Mouse (Mus musculus): ENCODE results near the gene Crybb1. TPM values are rescaled to one million over a fixed set of nuclear protein-coding genes. Genes with fewer than 3 reads are reported as not detected.

The Crybb1 gene
- polyA plus RNA-seq, 1 experiment from 2014 or later: 0.45 TPM

GRCm38 (mm10) chr5:112288193-112289141 lies 32.9 kb downstream of the Crybb1 start:
- H3K4me3 ChIP-seq (ENCODE audit: low read depth, low read length): no peak overlapping the region
- DNase-seq (ENCODE audit: low spot score): no peak
- no peak overlapping the region for H3K27ac ChIP-seq (ENCODE audit: low read depth, low read length)
- ATAC-seq (replicated peaks; ENCODE audit: low FRiP score): no peak
- H3K27me3 ChIP-seq (replicated peaks; ENCODE audit: control insufficient read depth, insufficient read depth, low read length): no peaks in the 10 kb centered on the region
- H3K4me2 ChIP-seq: no peak overlapping the region
- 73% methylated on average over 9 of the region's 9 CpGs for WGBS
- H3K9me3 ChIP-seq (ENCODE audit: control insufficient read depth, low read length): no peaks in the 10 kb centered on the region
- H3K9ac ChIP-seq (ENCODE audit: low read depth, low read length): no peak overlapping the region
- no peaks in the 10 kb centered on the region; the same call in 1 of the 2 replicates for H3K36me3 ChIP-seq (ENCODE audit: control insufficient read depth, insufficient read depth, low read length)
- H3K4me1 ChIP-seq (replicated peaks; ENCODE audit: control insufficient read depth, insufficient read depth, low read length): peaks cover 53% of the 10 kb centered on the region

- Histone ChIP-seq H3K4me2 (no peak overlapping the region), H3K27me3 (replicated peaks; ENCODE audit: control insufficient read depth, insufficient read depth, low read length) (no peaks in the 10 kb centered on the region), H3K9me3 (ENCODE audit: control insufficient read depth, low read length) (no peaks in the 10 kb centered on the region), H3K4me3 (ENCODE audit: low read depth, low read length) (no peak overlapping the region), H3K4me1 (replicated peaks; ENCODE audit: control insufficient read depth, insufficient read depth, low read length) (peaks cover 53% of the 10 kb centered on the region), H3K36me3 (ENCODE audit: control insufficient read depth, insufficient read depth, low read length) (no peaks in the 10 kb centered on the region; the same call in 1 of the 2 replicates), H3K27ac (ENCODE audit: low read depth, low read length) (no peak overlapping the region), H3K9ac (ENCODE audit: low read depth, low read length) (no peak overlapping the region)
- ATAC-seq (replicated peaks; ENCODE audit: low FRiP score): no peak
- 83% methylated on average over 8 of the region's 8 CpGs for WGBS
- DNase-seq (ENCODE audit: low spot score): no peak
Measured at GRCm38 (mm10) chr5:112289236-112289635, 33.6 kb downstream of the Crybb1 start.

- no peak overlapping the region for H3K27ac ChIP-seq (ENCODE audit: low read depth, low read length)
- DNase-seq (ENCODE audit: low spot score): no peak
- H3K36me3 ChIP-seq (ENCODE audit: control insufficient read depth, insufficient read depth, low read length): no peaks in the 10 kb centered on the region; the same call in 1 of the 2 replicates
- ATAC-seq (replicated peaks; ENCODE audit: low FRiP score): no peak
- 81% methylated on average over 16 of the region's 16 CpGs for WGBS
- no peak overlapping the region for H3K4me3 ChIP-seq (ENCODE audit: low read depth, low read length)
- H3K27me3 ChIP-seq (replicated peaks; ENCODE audit: control insufficient read depth, insufficient read depth, low read length): no peaks in the 10 kb centered on the region
- no peaks in the 10 kb centered on the region for H3K9me3 ChIP-seq (ENCODE audit: control insufficient read depth, low read length)
- no peak overlapping the region for H3K4me2 ChIP-seq
- H3K4me1 ChIP-seq (replicated peaks; ENCODE audit: control insufficient read depth, insufficient read depth, low read length): peaks cover 56% of the 10 kb centered on the region
- no peak overlapping the region for H3K9ac ChIP-seq (ENCODE audit: low read depth, low read length)
Measured at GRCm38 (mm10) chr5:112289819-112290535, 34.4 kb downstream of the Crybb1 start.

GRCm38 (mm10) chr5:112290536-112290880 lies 34.9 kb downstream of the Crybb1 start:
- H3K36me3 ChIP-seq (ENCODE audit: control insufficient read depth, insufficient read depth, low read length): no peaks in the 10 kb centered on the region; the same call in 1 of the 2 replicates

GRCm38 (mm10) chr5:112291866-112292265 lies 36.3 kb downstream of the Crybb1 start:
- DNase-seq (ENCODE audit: low spot score) (no peak), ATAC-seq (replicated peaks; ENCODE audit: low FRiP score) (no peak)
- WGBS: 87% methylated on average over 5 of the region's 5 CpGs
- H3K27me3 ChIP-seq (replicated peaks; ENCODE audit: control insufficient read depth, insufficient read depth, low read length): no peaks in the 10 kb centered on the region
- no peak overlapping the region for H3K4me2 ChIP-seq
- H3K4me3 ChIP-seq (ENCODE audit: low read depth, low read length): no peak overlapping the region
- H3K27ac ChIP-seq (ENCODE audit: low read depth, low read length): no peak overlapping the region
- H3K9ac ChIP-seq (ENCODE audit: low read depth, low read length): no peak overlapping the region
- H3K9me3 ChIP-seq (ENCODE audit: control insufficient read depth, low read length): no peaks in the 10 kb centered on the region
- no peaks in the 10 kb centered on the region for H3K36me3 ChIP-seq (ENCODE audit: control insufficient read depth, insufficient read depth, low read length)
- peaks cover 59% of the 10 kb centered on the region for H3K4me1 ChIP-seq (replicated peaks; ENCODE audit: control insufficient read depth, insufficient read depth, low read length)

More at GRCm38 (mm10) chr5:112290536-112290880, 34.9 kb downstream of the Crybb1 start:
- WGBS: 89% methylated on average over 8 of the region's 8 CpGs
- no peak for ATAC-seq (replicated peaks; ENCODE audit: low FRiP score)
- Histone ChIP-seq H3K9me3 (ENCODE audit: control insufficient read depth, low read length) (no peaks in the 10 kb centered on the region), H3K9ac (ENCODE audit: low read depth, low read length) (no peak overlapping the region), H3K27me3 (replicated peaks; ENCODE audit: control insufficient read depth, insufficient read depth, low read length) (no peaks in the 10 kb centered on the region), H3K4me2 (no peak overlapping the region), H3K4me1 (replicated peaks; ENCODE audit: control insufficient read depth, insufficient read depth, low read length) (peaks cover 58% of the 10 kb centered on the region), H3K4me3 (ENCODE audit: low read depth, low read length) (no peak overlapping the region), H3K27ac (ENCODE audit: low read depth, low read length) (no peak overlapping the region)
- no peak for DNase-seq (ENCODE audit: low spot score)

- 85% methylated on average over 17 of the region's 17 CpGs for WGBS
- Histone ChIP-seq H3K4me2 (no peak overlapping the region), H3K27me3 (replicated peaks; ENCODE audit: control insufficient read depth, insufficient read depth, low read length) (no peaks in the 10 kb centered on the region), H3K9me3 (ENCODE audit: control insufficient read depth, low read length) (no peaks in the 10 kb centered on the region), H3K4me3 (ENCODE audit: low read depth, low read length) (no peak overlapping the region), H3K4me1 (replicated peaks; ENCODE audit: control insufficient read depth, insufficient read depth, low read length) (peaks cover 59% of the 10 kb centered on the region), H3K36me3 (ENCODE audit: control insufficient read depth, insufficient read depth, low read length) (no peaks in the 10 kb centered on the region), H3K27ac (ENCODE audit: low read depth, low read length) (0 out of 2 replicates have a peak overlapping the region, but pooled peaks have one; percentile 5), H3K9ac (ENCODE audit: low read depth, low read length) (no peak overlapping the region)
- ATAC-seq (replicated peaks; ENCODE audit: low FRiP score) (no peak), DNase-seq (ENCODE audit: low spot score) (no peak)
Measured at GRCm38 (mm10) chr5:112292343-112292980, 36.8 kb downstream of the Crybb1 start.

GRCm38 (mm10) chr5:112293800-112294199 lies 38.2 kb downstream of the Crybb1 start:
- Histone ChIP-seq H3K9ac (ENCODE audit: low read depth, low read length) (no peak overlapping the region), H3K36me3 (ENCODE audit: control insufficient read depth, insufficient read depth, low read length) (0 out of 2 replicates have a peak, but pooled peaks cover 2% of the 10 kb centered on the region), H3K4me1 (replicated peaks; ENCODE audit: control insufficient read depth, insufficient read depth, low read length) (peaks cover 60% of the 10 kb centered on the region), H3K27me3 (replicated peaks; ENCODE audit: control insufficient read depth, insufficient read depth, low read length) (no peaks in the 10 kb centered on the region), H3K4me2 (no peak overlapping the region), H3K9me3 (ENCODE audit: control insufficient read depth, low read length) (no peaks in the 10 kb centered on the region), H3K4me3 (ENCODE audit: low read depth, low read length) (no peak overlapping the region), H3K27ac (ENCODE audit: low read depth, low read length) (0 out of 2 replicates have a peak overlapping the region, but pooled peaks have one; percentile 5)
- DNase-seq (ENCODE audit: low spot score) (no peak), ATAC-seq (replicated peaks; ENCODE audit: low FRiP score) (no peak)
- WGBS: 67% methylated on average over 2 of the region's 2 CpGs

- no peaks in the 10 kb centered on the region for H3K9me3 ChIP-seq (ENCODE audit: control insufficient read depth, low read length)
- WGBS: 69% methylated on average over 4 of the region's 4 CpGs
- DNase-seq (ENCODE audit: low spot score) (no peak), ATAC-seq (replicated peaks; ENCODE audit: low FRiP score) (no peak)
- no peak overlapping the region for H3K4me3 ChIP-seq (ENCODE audit: low read depth, low read length)
- peaks cover 67% of the 10 kb centered on the region for H3K4me1 ChIP-seq (replicated peaks; ENCODE audit: control insufficient read depth, insufficient read depth, low read length)
- H3K9ac ChIP-seq (ENCODE audit: low read depth, low read length): peak overlapping the region; percentile 56; the same call in 1 of the 2 replicates
- peak overlapping the region; percentile 22 for H3K27ac ChIP-seq (ENCODE audit: low read depth, low read length)
- H3K4me2 ChIP-seq: no peak overlapping the region; the same call in 1 of the 2 replicates
- no peaks in the 10 kb centered on the region for H3K27me3 ChIP-seq (replicated peaks; ENCODE audit: control insufficient read depth, insufficient read depth, low read length)
- H3K36me3 ChIP-seq (ENCODE audit: control insufficient read depth, insufficient read depth, low read length): 0 out of 2 replicates have a peak, but pooled peaks cover 2% of the 10 kb centered on the region
Measured at GRCm38 (mm10) chr5:112294696-112295095, 39.1 kb downstream of the Crybb1 start.

Data from liver, embryonic 11.5 days (tissue).